Mouse (Mus musculus) neural tube, embryonic 13.5 days (tissue): ENCODE measurements around the gene Grcc10. TPM values are rescaled to one million over a fixed set of nuclear protein-coding genes. Genes with fewer than 3 reads are reported as not detected.
A peak's percentile ranks its signal among the peaks of the same experiment; 100 is the strongest.

ENCODE experiments used
- ATAC-seq: fragments of 200-750 bp; cut with Nextera tagmentation; 2 replicates; pipeline ENCODE4 v1.8.0; 2017; ENCODE audit warnings: low read depth, mild to moderate bottlenecking, moderate TSS enrichment, moderate library complexity
- H3K27ac ChIP-seq: fragments of 300-500 bp; sonication (generic); replicated peaks from 2 replicates; pipeline ENCODE4 v1.5.1; 2015; ENCODE audit warnings: moderate library complexity, mild to moderate bottlenecking, inconsistent platforms
- H3K27me3 ChIP-seq: fragments of 300-500 bp; sonication (generic); 2 replicates; pipeline ENCODE4 v1.6.1; 2015; ENCODE audit warnings: mild to moderate bottlenecking, inconsistent platforms
- H3K36me3 ChIP-seq: fragments of 300-500 bp; sonication (generic); 2 replicates; pipeline ENCODE4 v1.6.1; 2015; ENCODE audit warnings: mild to moderate bottlenecking, inconsistent platforms
- H3K4me1 ChIP-seq: fragments of 300-500 bp; sonication (generic); replicated peaks from 2 replicates; pipeline ENCODE4 v1.6.1; 2015; ENCODE audit warnings: inconsistent platforms
- H3K4me2 ChIP-seq: fragments of 300-500 bp; sonication (generic); 2 replicates; pipeline ENCODE4 v1.6.1; 2015; ENCODE audit warnings: inconsistent platforms, mild to moderate bottlenecking, moderate library complexity
- H3K4me3 ChIP-seq: fragments of 300-500 bp; sonication (generic); 2 replicates; pipeline ENCODE4 v1.5.1; 2015; ENCODE audit warnings: mild to moderate bottlenecking, inconsistent platforms
- H3K9ac ChIP-seq: fragments of 300-500 bp; sonication (generic); 2 replicates; pipeline ENCODE4 v1.6.1; 2015; ENCODE audit warnings: moderate library complexity, mild to moderate bottlenecking, inconsistent platforms
- H3K9me3 ChIP-seq: fragments of 300-500 bp; sonication (generic); 2 replicates; pipeline ENCODE4 v1.6.1; 2016; ENCODE audit warnings: inconsistent platforms
- WGBS: fragments of 180-500 bp; shearing (Covaris S2); methylation state at CpG from one replicate; pipeline ENCODE4 v1.1.7; 2015; 5-methylcytosine and 5-hydroxymethylcytosine counted together
- polyA plus RNA-seq: library from polyadenylated mRNA; unstranded; fragments of >200 nt; fragmentation: Nextera tagmentation; extraction: Ambion mirVana; gene quantifications from 2 replicates; pipeline ENCODE4 v1.2.1, GENCODE M21; 2015

The Grcc10 gene
- polyA plus RNA-seq, 1 experiment from 2014 or later: 693 TPM

GRCm38 (mm10) chr6:124755831-124756595 is 14.8 kb upstream of the Grcc10 start, which contains the start of the genes Gm45234 and Atn1:
Gene Gm45234 (minus strand): TSS chr6:124756021.
Gene Atn1 (minus strand): TSS chr6:124756524.
- Histone ChIP-seq H3K4me1 (peaks cover 62% of the 10 kb centered on the region), H3K27ac (peak within 1 kb of the TSS; percentile 99), H3K9me3 (no peaks in the 10 kb centered on the region), H3K4me2 (peak within 1 kb of the TSS; percentile 90), H3K9ac (peak within 1 kb of the TSS; percentile 98), H3K36me3 (no peaks in the 10 kb centered on the region), H3K4me3 (peak within 1 kb of the TSS; percentile 80), H3K27me3 (peaks cover 4% of the 10 kb centered on the region; the same call in 1 of the 2 replicates)
- peak; percentile 47 for ATAC-seq
- WGBS: under 1% methylated on average over 84 of the region's 100 CpGs

GRCm38 (mm10) chr6:124755306-124755705 is 14.1 kb upstream of the Grcc10 start:
- H3K36me3 ChIP-seq: no peaks in the 10 kb centered on the region
- WGBS: 4% methylated on average over 3 of the region's 3 CpGs
- peak overlapping the region; percentile 98 for H3K9ac ChIP-seq
- peaks cover 62% of the 10 kb centered on the region for H3K4me1 ChIP-seq
- peak overlapping the region; percentile 80 for H3K4me3 ChIP-seq
- ATAC-seq: no peak
- no peaks in the 10 kb centered on the region for H3K9me3 ChIP-seq
- peak overlapping the region; percentile 90 for H3K4me2 ChIP-seq
- H3K27ac ChIP-seq: peak overlapping the region; percentile 99
- no peaks in the 10 kb centered on the region for H3K27me3 ChIP-seq

GRCm38 (mm10) chr6:124753861-124754260 is 12.7 kb upstream of the Grcc10 start:
- Histone ChIP-seq H3K9ac (no peak overlapping the region), H3K36me3 (peaks cover 9% of the 10 kb centered on the region), H3K27ac (no peak overlapping the region), H3K27me3 (no peaks in the 10 kb centered on the region), H3K4me3 (no peak overlapping the region), H3K4me2 (peak overlapping the region; percentile 90; the same call in 1 of the 2 replicates), H3K9me3 (no peaks in the 10 kb centered on the region), H3K4me1 (peaks cover 59% of the 10 kb centered on the region)
- WGBS: 89% methylated on average over 2 of the region's 2 CpGs
- ATAC-seq: no peak

GRCm38 (mm10) chr6:124750405-124750804 is 9.2 kb upstream of the Grcc10 start:
- 88% methylated on average over 8 of the region's 8 CpGs for WGBS
- Histone ChIP-seq H3K4me3 (no peak overlapping the region), H3K9me3 (no peaks in the 10 kb centered on the region), H3K36me3 (peaks cover 33% of the 10 kb centered on the region), H3K27me3 (no peaks in the 10 kb centered on the region), H3K4me1 (peaks cover 54% of the 10 kb centered on the region), H3K27ac (no peak overlapping the region), H3K4me2 (no peak overlapping the region), H3K9ac (no peak overlapping the region)
- ATAC-seq: no peak

- WGBS: 83% methylated on average over 7 of the region's 7 CpGs
- Histone ChIP-seq H3K9me3 (no peaks in the 10 kb centered on the region), H3K4me3 (peak overlapping the region; percentile 51; the same call in 1 of the 2 replicates), H3K9ac (peak overlapping the region; percentile 84), H3K4me2 (peak overlapping the region; percentile 92), H3K27ac (peak overlapping the region; percentile 95), H3K27me3 (no peaks in the 10 kb centered on the region), H3K4me1 (peaks cover 29% of the 10 kb centered on the region), H3K36me3 (peaks cover 60% of the 10 kb centered on the region)
- ATAC-seq: peak; percentile 4; the same call in 1 of the 2 replicates
These were observed 5.8 kb upstream of the Grcc10 start for GRCm38 (mm10) chr6:124746654-124747632.

- Histone ChIP-seq H3K9ac (peak overlapping the region; percentile 84), H3K4me1 (peaks cover 33% of the 10 kb centered on the region), H3K4me2 (peak overlapping the region; percentile 92), H3K27me3 (no peaks in the 10 kb centered on the region), H3K9me3 (no peaks in the 10 kb centered on the region), H3K4me3 (peak overlapping the region; percentile 51), H3K36me3 (peaks cover 60% of the 10 kb centered on the region), H3K27ac (peak overlapping the region; percentile 95)
- WGBS: 10% methylated on average over 8 of the region's 8 CpGs
- ATAC-seq: peak; percentile 19
These were observed 5.1 kb upstream of the Grcc10 start for GRCm38 (mm10) chr6:124746296-124746605.

- H3K4me3 ChIP-seq: peak overlapping the region; percentile 51
- H3K27ac ChIP-seq: peak overlapping the region; percentile 95
- H3K9me3 ChIP-seq: no peaks in the 10 kb centered on the region
- peaks cover 33% of the 10 kb centered on the region for H3K4me1 ChIP-seq
- WGBS: under 1% methylated on average over 84 of the region's 85 CpGs
- no peaks in the 10 kb centered on the region for H3K27me3 ChIP-seq
- ATAC-seq: peak; percentile 81
- peak overlapping the region; percentile 84 for H3K9ac ChIP-seq
- peaks cover 60% of the 10 kb centered on the region for H3K36me3 ChIP-seq
- peak overlapping the region; percentile 92 for H3K4me2 ChIP-seq
These were observed 4.5 kb upstream of the Grcc10 start for GRCm38 (mm10) chr6:124745490-124746295.

- Histone ChIP-seq H3K36me3 (peaks cover 60% of the 10 kb centered on the region), H3K9ac (peak overlapping the region; percentile 84), H3K4me1 (peaks cover 38% of the 10 kb centered on the region), H3K9me3 (no peaks in the 10 kb centered on the region), H3K27ac (peak overlapping the region; percentile 95), H3K4me2 (peak overlapping the region; percentile 92), H3K4me3 (peak overlapping the region; percentile 51), H3K27me3 (no peaks in the 10 kb centered on the region)
- no peak; the same call in 1 of the 2 replicates for ATAC-seq
- WGBS: 67% methylated on average over 26 of the region's 26 CpGs
These were observed 3.7 kb upstream of the Grcc10 start for GRCm38 (mm10) chr6:124744755-124745321.

GRCm38 (mm10) chr6:124743647-124744046 is 2.5 kb upstream of the Grcc10 start:
- no peaks in the 10 kb centered on the region for H3K9me3 ChIP-seq
- no peak overlapping the region for H3K4me2 ChIP-seq
- no peak for ATAC-seq
- no peak overlapping the region for H3K27ac ChIP-seq
- H3K4me1 ChIP-seq: peaks cover 50% of the 10 kb centered on the region
- H3K27me3 ChIP-seq: no peaks in the 10 kb centered on the region
- WGBS: 93% methylated on average over 8 of the region's 8 CpGs
- peaks cover 49% of the 10 kb centered on the region for H3K36me3 ChIP-seq
- no peak overlapping the region for H3K9ac ChIP-seq
- H3K4me3 ChIP-seq: no peak overlapping the region

- no peak overlapping the region for H3K4me3 ChIP-seq
- H3K27ac ChIP-seq: no peak overlapping the region
- peaks cover 55% of the 10 kb centered on the region for H3K4me1 ChIP-seq
- no peak overlapping the region for H3K4me2 ChIP-seq
- 92% methylated on average over 15 of the region's 15 CpGs for whole genome bisulfite sequencing
- peaks cover 42% of the 10 kb centered on the region for H3K36me3 ChIP-seq
- 0 out of 2 replicates have a peak overlapping the region, but pooled peaks have one; percentile 3 for H3K9ac ChIP-seq
- H3K27me3 ChIP-seq: no peaks in the 10 kb centered on the region
- no peak for ATAC-seq
- H3K9me3 ChIP-seq: no peaks in the 10 kb centered on the region
These were observed 1.8 kb upstream of the Grcc10 start for GRCm38 (mm10) chr6:124742839-124743514.
